Mouse (Mus musculus) monocyte, adult 59 days (primary cell): ENCODE results near the gene Slc7a10. TPM values are rescaled to one million over a fixed set of nuclear protein-coding genes. Genes with fewer than 3 reads are reported as not detected.

ENCODE experiments used
- total RNA-seq, 2 experiments: library from RNA; stranded (reverse); gene quantifications; one replicate each; pipeline ENCODE4 v1.2.4; 2023

Gene Slc7a10
- total RNA-seq: not detected

DNA sequence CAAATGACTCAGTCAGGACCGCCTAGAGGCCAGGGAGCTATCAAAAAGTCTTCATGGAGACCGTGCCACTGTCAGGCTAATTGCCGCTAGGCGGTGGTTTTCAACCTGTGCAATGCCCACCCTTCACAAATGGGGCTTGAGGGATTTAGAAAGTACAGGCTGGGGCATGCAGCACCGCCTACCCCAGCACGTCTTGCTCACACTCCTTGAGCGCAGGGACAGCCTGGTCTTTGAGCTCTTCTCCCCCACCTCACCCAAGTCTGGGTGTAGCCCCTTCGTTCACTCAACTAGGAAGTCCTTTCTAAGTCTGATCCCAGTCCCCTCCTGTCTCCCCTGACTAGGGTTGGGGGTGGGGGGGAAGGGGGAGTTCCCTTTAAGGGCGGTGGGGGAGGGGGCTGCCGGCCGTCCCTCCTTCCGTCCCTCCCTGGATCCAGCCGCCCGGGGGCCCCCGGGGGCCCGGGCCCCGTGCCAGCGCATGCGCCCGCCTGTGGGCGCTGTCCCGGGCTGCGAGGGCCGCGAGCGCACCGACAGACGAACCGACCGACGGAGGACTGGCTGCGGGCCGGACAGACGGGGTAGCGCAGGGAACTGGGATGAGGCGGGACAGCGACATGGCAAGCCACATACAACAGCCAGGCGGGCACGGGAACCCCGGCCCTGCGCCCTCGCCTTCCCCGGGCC, at the start of gene Slc7a10:
Slc7a10 (plus strand) TSS at position 497 of the 681 bp plus-strand sequence.

GRCm38 (mm10) chr7:35215225-35215624, 29.0 kb downstream of the Slc7a10 start, which contains the start of gene Lrp3:
TSS of gene Lrp3 (minus strand) at chr7:35215498.

Other genes with a start within 250 kb of the Slc7a10 start
- gene Cebpg, start 129.8 kb upstream of the Slc7a10 start, total RNA-seq: 10 to 100 TPM; 76.7 to 80.6 TPM
- gene Cebpa, start 67.1 kb upstream of the Slc7a10 start, total RNA-seq: 100 to 1,000 TPM; 143 to 160 TPM
- not detected for gene Lrp3, start 29.1 kb downstream of the Slc7a10 start, total RNA-seq
- gene Gpatch1, start 132.1 kb downstream of the Slc7a10 start, total RNA-seq: 10 to 100 TPM in 1 of 2 experiments, 1 to 10 TPM in 1; 9.1 to 12.4 TPM
- under 1 TPM; 0.16 to 0.21 TPM for gene Rhpn2, start 147.8 kb downstream of the Slc7a10 start, total RNA-seq
- 1 to 10 TPM; 4.9 to 6.7 TPM for gene Faap24, start 210.5 kb downstream of the Slc7a10 start, total RNA-seq
- gene Cep89, start 210.7 kb downstream of the Slc7a10 start, total RNA-seq: 1 to 10 TPM; 6.1 to 7.4 TPM